Mouse (Mus musculus): Measurements from ENCODE around the gene Mtmr3. TPM values are rescaled to one million over a fixed set of nuclear protein-coding genes. Genes with fewer than 3 reads are reported as not detected.

Mtmr3 gene
- total RNA-seq, 1 experiment = 30.7 TPM

DNA sequence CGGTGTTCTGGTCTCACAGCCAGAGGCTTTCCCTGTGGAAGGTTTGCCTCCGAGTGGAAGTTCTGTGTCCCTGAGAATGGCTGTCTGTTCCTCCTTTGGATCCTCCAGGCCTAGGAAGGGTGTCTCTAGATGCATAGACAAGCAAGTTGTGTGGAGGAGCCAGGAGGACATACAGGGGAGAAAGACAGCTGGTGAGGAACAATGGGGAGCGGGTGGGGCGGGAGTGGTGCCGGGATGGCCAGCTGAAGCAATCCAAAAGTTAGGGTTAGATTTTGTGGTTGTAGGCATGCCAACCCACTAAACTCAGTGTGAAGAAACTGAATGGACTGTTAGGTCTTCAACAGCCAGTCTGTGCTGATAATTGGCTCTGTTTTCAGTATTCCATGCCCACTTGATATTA is 122.9 kb downstream of the Mtmr3 start:
- TF ChIP-seq ZC3H11A (IDR thresholded peaks at IDR 0.05; ENCODE audit: borderline replicate concordance, low read depth, low read length) = no peak
- TF ChIP-seq MAFK (IDR thresholded peaks at IDR 0.05; ENCODE audit: insufficient read depth, low read depth, low read length) = no peak
- no peak for TF ChIP-seq CHD2 (IDR thresholded peaks at IDR 0.05; ENCODE audit: low read depth, low read length)
- no peak for TF ChIP-seq HCFC1 (IDR thresholded peaks at IDR 0.05; ENCODE audit: borderline replicate concordance, insufficient read depth, low read length)
- no peak for TF ChIP-seq ZNF384 (IDR thresholded peaks at IDR 0.05; ENCODE audit: low read depth, low read length)
- Histone ChIP-seq H3K9ac (ENCODE audit: insufficient read depth, low read depth, low read length, poor library complexity, severe bottlenecking) (no peak overlapping the region), H3K36me3 (ENCODE audit: control insufficient read depth, insufficient read depth, low read length, poor library complexity, severe bottlenecking) (no peaks in the 10 kb centered on the region), H3K27ac (ENCODE audit: insufficient read depth, low read depth, low read length, poor library complexity, severe bottlenecking) (no peak overlapping the region), H3K9me3 (ENCODE audit: control insufficient read depth, insufficient read depth, low read depth, low read length) (no peaks in the 10 kb centered on the region), H3K4me3 (ENCODE audit: insufficient read depth in 1 of 2, low read depth in 1 of 2, low read length in 2 of 2, poor library complexity in 1 of 2, severe bottlenecking in 1 of 2) (no peak overlapping the region), H3K4me1 (ENCODE audit: control insufficient read depth in 2 of 2, insufficient read depth in 2 of 2, low read length in 2 of 2, poor library complexity in 1 of 2) (peaks cover 3 to 5% of the 10 kb centered on the region in 2 experiments; a peak in 2 of 4 replicates)
- in situ Hi-C loops (cut with MboI; ENCODE audit: low sequenced_read_pairs in 2 of 2, unreplicated experiment in 2 of 2) = no loop called here
- no peak for DNase-seq (ENCODE audit: low read depth, low spot score)

GRCm38 (mm10) chr11:4471251-4471650 is 123.4 kb downstream of the Mtmr3 start:
- DNase-seq (ENCODE audit: low read depth, low spot score) = no peak
- H3K4me3 ChIP-seq (ENCODE audit: insufficient read depth in 1 of 2, low read depth in 1 of 2, low read length in 2 of 2, poor library complexity in 1 of 2, severe bottlenecking in 1 of 2) = no peak overlapping the region
- in situ Hi-C loops (cut with MboI; ENCODE audit: low sequenced_read_pairs in 2 of 2, unreplicated experiment in 2 of 2) = no loop called here
- H3K9ac ChIP-seq (ENCODE audit: insufficient read depth, low read depth, low read length, poor library complexity, severe bottlenecking) = no peak overlapping the region
- H3K36me3 ChIP-seq (ENCODE audit: control insufficient read depth, insufficient read depth, low read length, poor library complexity, severe bottlenecking) = no peaks in the 10 kb centered on the region
- H3K27ac ChIP-seq (ENCODE audit: insufficient read depth, low read depth, low read length, poor library complexity, severe bottlenecking) = no peak overlapping the region
- no peaks in the 10 kb centered on the region for H3K9me3 ChIP-seq (ENCODE audit: control insufficient read depth, insufficient read depth, low read depth, low read length)
- H3K4me1 ChIP-seq (ENCODE audit: control insufficient read depth in 2 of 2, insufficient read depth in 2 of 2, low read length in 2 of 2, poor library complexity in 1 of 2) = peaks cover 5 to 7% of the 10 kb centered on the region in 2 experiments
- TF ChIP-seq ZC3H11A (IDR thresholded peaks at IDR 0.05; ENCODE audit: borderline replicate concordance, low read depth, low read length) = no peak
- TF ChIP-seq HCFC1 (IDR thresholded peaks at IDR 0.05; ENCODE audit: borderline replicate concordance, insufficient read depth, low read length) = no peak
- no peak for TF ChIP-seq ZNF384 (IDR thresholded peaks at IDR 0.05; ENCODE audit: low read depth, low read length)
- TF ChIP-seq CHD2 (IDR thresholded peaks at IDR 0.05; ENCODE audit: low read depth, low read length) = no peak
- TF ChIP-seq MAFK (IDR thresholded peaks at IDR 0.05; ENCODE audit: insufficient read depth, low read depth, low read length) = no peak

DNA sequence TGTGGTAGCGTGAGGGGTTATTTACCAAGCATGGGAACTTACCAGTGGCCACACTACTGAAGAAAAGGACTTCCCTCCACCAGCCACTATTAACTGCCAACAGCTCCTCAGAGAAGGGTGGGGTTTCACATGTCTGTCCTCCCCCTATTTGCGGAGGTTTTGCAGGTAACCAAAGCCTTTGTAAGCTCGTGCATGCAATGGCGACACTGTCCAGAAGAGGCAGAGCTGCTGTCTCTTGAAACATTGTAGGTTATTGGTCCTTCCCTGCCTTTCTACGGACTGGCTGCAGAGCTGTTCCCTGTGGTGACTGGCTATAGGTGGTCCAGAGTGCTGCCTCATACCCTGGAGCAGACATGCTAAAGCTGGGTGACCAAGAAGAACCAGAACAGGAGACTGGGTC is 125.6 kb downstream of the Mtmr3 start:
- Histone ChIP-seq H3K36me3 (ENCODE audit: control insufficient read depth, insufficient read depth, low read length, poor library complexity, severe bottlenecking) (no peaks in the 10 kb centered on the region), H3K4me3 (ENCODE audit: insufficient read depth in 1 of 2, low read depth in 1 of 2, low read length in 2 of 2, poor library complexity in 1 of 2, severe bottlenecking in 1 of 2) (no peak overlapping the region), H3K9ac (ENCODE audit: insufficient read depth, low read depth, low read length, poor library complexity, severe bottlenecking) (no peak overlapping the region), H3K4me1 (ENCODE audit: control insufficient read depth in 2 of 2, insufficient read depth in 2 of 2, low read length in 2 of 2, poor library complexity in 1 of 2) (peaks cover 14 to 18% of the 10 kb centered on the region in 2 experiments), H3K9me3 (ENCODE audit: control insufficient read depth, insufficient read depth, low read depth, low read length) (no peaks in the 10 kb centered on the region), H3K27ac (ENCODE audit: insufficient read depth, low read depth, low read length, poor library complexity, severe bottlenecking) (no peak overlapping the region)
- TF ChIP-seq HCFC1 (IDR thresholded peaks at IDR 0.05; ENCODE audit: borderline replicate concordance, insufficient read depth, low read length) = no peak
- no peak for TF ChIP-seq ZNF384 (IDR thresholded peaks at IDR 0.05; ENCODE audit: low read depth, low read length)
- TF ChIP-seq CHD2 (IDR thresholded peaks at IDR 0.05; ENCODE audit: low read depth, low read length) = no peak
- TF ChIP-seq ZC3H11A (IDR thresholded peaks at IDR 0.05; ENCODE audit: borderline replicate concordance, low read depth, low read length) = no peak
- TF ChIP-seq MAFK (IDR thresholded peaks at IDR 0.05; ENCODE audit: insufficient read depth, low read depth, low read length) = no peak
- DNase-seq (ENCODE audit: low read depth, low spot score) = peak; percentile 30
- in situ Hi-C loops (cut with MboI; ENCODE audit: low sequenced_read_pairs in 2 of 2, unreplicated experiment in 2 of 2) = no loop called here

- TF ChIP-seq ZC3H11A (IDR thresholded peaks at IDR 0.05; ENCODE audit: borderline replicate concordance, low read depth, low read length) (no peak), ZNF384 (IDR thresholded peaks at IDR 0.05; ENCODE audit: low read depth, low read length) (no peak), MAFK (IDR thresholded peaks at IDR 0.05; ENCODE audit: insufficient read depth, low read depth, low read length) (no peak), HCFC1 (IDR thresholded peaks at IDR 0.05; ENCODE audit: borderline replicate concordance, insufficient read depth, low read length) (no peak), CHD2 (IDR thresholded peaks at IDR 0.05; ENCODE audit: low read depth, low read length) (no peak)
- Histone ChIP-seq H3K9me3 (ENCODE audit: control insufficient read depth, insufficient read depth, low read depth, low read length) (no peaks in the 10 kb centered on the region), H3K36me3 (ENCODE audit: control insufficient read depth, insufficient read depth, low read length, poor library complexity, severe bottlenecking) (no peaks in the 10 kb centered on the region), H3K27ac (ENCODE audit: insufficient read depth, low read depth, low read length, poor library complexity, severe bottlenecking) (no peak overlapping the region), H3K4me3 (ENCODE audit: insufficient read depth in 1 of 2, low read depth in 1 of 2, low read length in 2 of 2, poor library complexity in 1 of 2, severe bottlenecking in 1 of 2) (no peak overlapping the region), H3K4me1 (ENCODE audit: control insufficient read depth in 2 of 2, insufficient read depth in 2 of 2, low read length in 2 of 2, poor library complexity in 1 of 2) (peaks cover 17 to 31% of the 10 kb centered on the region in 2 experiments), H3K9ac (ENCODE audit: insufficient read depth, low read depth, low read length, poor library complexity, severe bottlenecking) (no peak overlapping the region)
- in situ Hi-C loops (cut with MboI; ENCODE audit: low sequenced_read_pairs in 2 of 2, unreplicated experiment in 2 of 2) = no loop called here
- peak; percentile 22 for DNase-seq (ENCODE audit: low read depth, low spot score)
Measured at GRCm38 (mm10) chr11:4467436-4467835, 127.2 kb downstream of the Mtmr3 start.

GRCm38 (mm10) chr11:4466191-4466590 is 128.5 kb downstream of the Mtmr3 start:
- TF ChIP-seq ZC3H11A (IDR thresholded peaks at IDR 0.05; ENCODE audit: borderline replicate concordance, low read depth, low read length) (no peak), CHD2 (IDR thresholded peaks at IDR 0.05; ENCODE audit: low read depth, low read length) (no peak), HCFC1 (IDR thresholded peaks at IDR 0.05; ENCODE audit: borderline replicate concordance, insufficient read depth, low read length) (no peak), MAFK (IDR thresholded peaks at IDR 0.05; ENCODE audit: insufficient read depth, low read depth, low read length) (no peak), ZNF384 (IDR thresholded peaks at IDR 0.05; ENCODE audit: low read depth, low read length) (no peak)

More at GRCm38 (mm10) chr11:4466191-4466590, 128.5 kb downstream of the Mtmr3 start:
- H3K27ac ChIP-seq (ENCODE audit: insufficient read depth, low read depth, low read length, poor library complexity, severe bottlenecking) = no peak overlapping the region; the same call in 1 of the 2 replicates
- H3K9ac ChIP-seq (ENCODE audit: insufficient read depth, low read depth, low read length, poor library complexity, severe bottlenecking) = no peak overlapping the region
- in situ Hi-C loops (cut with MboI; ENCODE audit: low sequenced_read_pairs in 2 of 2, unreplicated experiment in 2 of 2) = no loop called here
- H3K4me1 ChIP-seq (ENCODE audit: control insufficient read depth in 2 of 2, insufficient read depth in 2 of 2, low read length in 2 of 2, poor library complexity in 1 of 2) = peaks cover 16 to 41% of the 10 kb centered on the region in 2 experiments
- peak; percentile 22 for DNase-seq (ENCODE audit: low read depth, low spot score)
- no peaks in the 10 kb centered on the region for H3K36me3 ChIP-seq (ENCODE audit: control insufficient read depth, insufficient read depth, low read length, poor library complexity, severe bottlenecking)
- H3K9me3 ChIP-seq (ENCODE audit: control insufficient read depth, insufficient read depth, low read depth, low read length) = no peaks in the 10 kb centered on the region
- H3K4me3 ChIP-seq (ENCODE audit: insufficient read depth in 1 of 2, low read depth in 1 of 2, low read length in 2 of 2, poor library complexity in 1 of 2, severe bottlenecking in 1 of 2) = no peak overlapping the region

All from ES-E14 (cell line).